ENCODE assay signal across 13 mouse cellular contexts in the genomic region with DNA sequence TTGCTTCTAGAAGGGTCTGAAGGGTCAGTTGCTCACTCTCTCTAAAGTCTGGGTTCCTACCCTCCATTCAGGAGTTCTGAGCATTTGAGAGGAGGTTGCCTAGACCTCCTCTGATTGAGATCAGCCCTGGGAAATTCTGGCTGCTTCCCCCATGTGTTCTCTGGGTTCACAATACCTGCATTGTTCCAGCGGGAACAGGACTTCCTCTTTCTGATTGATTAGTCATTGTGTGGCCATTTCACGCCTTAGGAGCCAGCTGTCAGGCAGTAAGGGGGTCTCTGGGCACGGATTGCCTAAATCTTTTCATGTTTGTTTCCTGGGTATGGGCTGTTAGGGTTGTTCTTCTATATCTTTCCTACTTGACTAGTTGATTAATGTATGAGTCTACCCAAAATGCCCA. TPM values are rescaled to one million over a fixed set of nuclear protein-coding genes. Genes with fewer than 3 reads are reported as not detected.
A peak's percentile ranks its signal among the peaks of the same experiment; 100 is the strongest.
DNase-seq lines count a peak whose midpoint lies in the region; ATAC-seq and TF ChIP-seq lines count a peak whose summit lies in the region.
"Had no signal": no experiment of that assay in that cellular context is flagged by ENCODE, and none has a peak within 500 bp of the region (broad histone marks: within the 10 kb centered on the region; RNA-seq: fewer than 3 reads in every experiment).

No protein-coding gene starts in this region.

- 0% methylated on average over 3 of the region's 3 CpGs for WGBS in forebrain, embryonic 16.5 days
- 1% methylated on average over 3 of the region's 3 CpGs for WGBS in forebrain, embryonic 15.5 days
- WGBS in midbrain, embryonic 10.5 days = 10% methylated on average over 3 of the region's 3 CpGs
- WGBS in midbrain, embryonic 15.5 days = 6% methylated on average over 3 of the region's 3 CpGs
- 15% methylated on average over 3 of the region's 3 CpGs for WGBS in hindbrain, postnatal 0 days

- no peaks in the 10 kb centered on the region; the same call in 1 of the 2 replicates for H3K9me3 ChIP-seq in forebrain, embryonic 16.5 days (ENCODE audit: control insufficient read depth, low read length)
- H3K9me3 ChIP-seq in forebrain, embryonic 15.5 days = no peaks in the 10 kb centered on the region
- H3K9me3 ChIP-seq in midbrain, embryonic 10.5 days (replicated peaks) = no peaks in the 10 kb centered on the region
- H3K9me3 ChIP-seq in midbrain, embryonic 15.5 days = no peaks in the 10 kb centered on the region
- H3K9me3 ChIP-seq in hindbrain, postnatal 0 days (ENCODE audit: low read length) = no peaks in the 10 kb centered on the region

- ATAC-seq in forebrain, embryonic 16.5 days = peak; percentile 55; the same call in 1 of the 2 replicates
- ATAC-seq in forebrain, embryonic 15.5 days (replicated peaks) = no peak
- no peak for ATAC-seq in midbrain, embryonic 15.5 days (replicated peaks)
- ATAC-seq in hindbrain, postnatal 0 days = peak; percentile 58; the same call in 1 of the 2 replicates

- H3K4me2 ChIP-seq in forebrain, embryonic 16.5 days (ENCODE audit: low read length) = no peak overlapping the region
- no peak overlapping the region for H3K4me2 ChIP-seq in forebrain, embryonic 15.5 days (replicated peaks)
- no peak overlapping the region for H3K4me2 ChIP-seq in midbrain, embryonic 15.5 days
- no peak overlapping the region for H3K4me2 ChIP-seq in hindbrain, postnatal 0 days (ENCODE audit: low read depth, low read length)
- H3K4me2 ChIP-seq: heart, embryonic 12.5 days had no signal

- DNase-seq in midbrain, embryonic 10.5 days (ENCODE audit: low spot score) = peak; percentile 55
- DNase-seq in hindbrain, postnatal 0 days (ENCODE audit: low spot score) = peak; percentile 35
- peak; percentile 87 for DNase-seq in retina, postnatal 1 day
- no peak for DNase-seq in c-Kit-positive CD71-positive TER-119-positive erythroid progenitor cells, embryonic 14.5 days (ENCODE audit: low spot score)
- no peak for DNase-seq in right cerebral cortex, postnatal 14 days
- DNase-seq: adrenal gland, postnatal 25 days had no signal

- peaks cover 16% of the 10 kb centered on the region for H3K4me1 ChIP-seq in forebrain, embryonic 16.5 days (replicated peaks; ENCODE audit: control insufficient read depth, insufficient read depth, low read length)
- peaks cover 19% of the 10 kb centered on the region for H3K4me1 ChIP-seq in forebrain, embryonic 15.5 days
- peaks cover 34% of the 10 kb centered on the region for H3K4me1 ChIP-seq in midbrain, embryonic 10.5 days
- H3K4me1 ChIP-seq in midbrain, embryonic 15.5 days = no peaks in the 10 kb centered on the region; the same call in 1 of the 2 replicates
- H3K4me1 ChIP-seq in hindbrain, postnatal 0 days (ENCODE audit: insufficient read depth, low read length) = peaks cover 5% of the 10 kb centered on the region; the same call in 1 of the 2 replicates

- H3K4me3 ChIP-seq in forebrain, embryonic 16.5 days (replicated peaks; ENCODE audit: low read length) = no peak overlapping the region
- H3K4me3 ChIP-seq in forebrain, embryonic 15.5 days = no peak overlapping the region
- H3K4me3 ChIP-seq in midbrain, embryonic 10.5 days = no peak overlapping the region
- H3K4me3 ChIP-seq in midbrain, embryonic 15.5 days = no peak overlapping the region
- no peak overlapping the region for H3K4me3 ChIP-seq in hindbrain, postnatal 0 days (ENCODE audit: low read length)
- H3K4me3 ChIP-seq: heart, embryonic 12.5 days had no signal

- no peak overlapping the region for H3K27ac ChIP-seq in forebrain, embryonic 16.5 days (ENCODE audit: low read length)
- H3K27ac ChIP-seq in forebrain, embryonic 15.5 days (replicated peaks) = no peak overlapping the region
- peak overlapping the region; percentile 34; the same call in 1 of the 2 replicates for H3K27ac ChIP-seq in midbrain, embryonic 10.5 days (replicated peaks)
- no peak overlapping the region for H3K27ac ChIP-seq in midbrain, embryonic 15.5 days
- H3K27ac ChIP-seq in hindbrain, postnatal 0 days = no peak overlapping the region

- H3K27me3 ChIP-seq in forebrain, embryonic 16.5 days (replicated peaks; ENCODE audit: control insufficient read depth, insufficient read depth, low read length) = no peaks in the 10 kb centered on the region
- no peaks in the 10 kb centered on the region for H3K27me3 ChIP-seq in forebrain, embryonic 15.5 days
- peaks cover 7% of the 10 kb centered on the region; the same call in 1 of the 2 replicates for H3K27me3 ChIP-seq in midbrain, embryonic 10.5 days (ENCODE audit: low read depth, poor library complexity, severe bottlenecking)
- H3K27me3 ChIP-seq in midbrain, embryonic 15.5 days (replicated peaks) = no peaks in the 10 kb centered on the region
- H3K27me3 ChIP-seq in hindbrain, postnatal 0 days (ENCODE audit: insufficient read depth, low read length) = no peaks in the 10 kb centered on the region
- H3K27me3 ChIP-seq: heart, embryonic 12.5 days had no signal

- no peaks in the 10 kb centered on the region for H3K36me3 ChIP-seq in forebrain, embryonic 16.5 days (ENCODE audit: control insufficient read depth, insufficient read depth)
- no peaks in the 10 kb centered on the region for H3K36me3 ChIP-seq in forebrain, embryonic 15.5 days
- no peaks in the 10 kb centered on the region for H3K36me3 ChIP-seq in midbrain, embryonic 10.5 days
- H3K36me3 ChIP-seq in midbrain, embryonic 15.5 days (replicated peaks) = no peaks in the 10 kb centered on the region
- no peaks in the 10 kb centered on the region for H3K36me3 ChIP-seq in hindbrain, postnatal 0 days (ENCODE audit: insufficient read depth, low read length)
- H3K36me3 ChIP-seq: heart, embryonic 12.5 days had no signal

- no peak overlapping the region for H3K9ac ChIP-seq in forebrain, embryonic 16.5 days (replicated peaks; ENCODE audit: low read depth, low read length)
- no peak overlapping the region for H3K9ac ChIP-seq in forebrain, embryonic 15.5 days (replicated peaks)
- no peak overlapping the region for H3K9ac ChIP-seq in midbrain, embryonic 15.5 days
- H3K9ac ChIP-seq in hindbrain, postnatal 0 days (replicated peaks; ENCODE audit: low read length) = no peak overlapping the region
- H3K9ac ChIP-seq: heart, embryonic 12.5 days had no signal

- no peak for TF ChIP-seq CTCF in hindbrain, postnatal 0 days (IDR thresholded peaks at IDR 0.05; ENCODE audit: low read depth)

RNA-seq across cellular contexts. Expression of a gene that starts 32.8 kb away (rescaled TPM):
- polyA plus RNA-seq in forebrain, embryonic 16.5 days (2015; fragmentation: Nextera tagmentation; extraction: Ambion mirVana) = 0.36 TPM in 1 of 2 replicates, not detected in the other
- not detected in 2 replicates for polyA plus RNA-seq in forebrain, embryonic 15.5 days (2015; fragmentation: Nextera tagmentation; extraction: Ambion mirVana)
- polyA plus RNA-seq in midbrain, embryonic 10.5 days (2016; fragmentation: Nextera tagmentation; extraction: Ambion mirVana) = not detected in 2 replicates
- polyA plus RNA-seq in midbrain, embryonic 15.5 days (2015; fragmentation: Nextera tagmentation; extraction: Ambion mirVana) = not detected in 2 replicates
- not detected in 2 replicates for total RNA-seq in hindbrain, postnatal 0 days (2014; rRNA removed)
- polyA plus RNA-seq in hindbrain, postnatal 0 days (2015; fragmentation: Nextera tagmentation; extraction: Ambion mirVana) = 0.26 and 0.35 TPM in 2 replicates
- total RNA-seq: adrenal gland, postnatal 25 days; left cerebral cortex, postnatal 36 days; megakaryocyte progenitor cell, adult 5-6 weeks had no signal
- polyA plus RNA-seq: forebrain, embryonic 11.5 days; heart, embryonic 12.5 days had no signal

Comparison
In these comparisons a context has a peak if more than half of its experiments do, and no peak if none do; other contexts are left out.
1. ATAC-seq: peak in forebrain, embryonic 16.5 days (single experiment) and hindbrain, postnatal 0 days (single experiment); none in forebrain, embryonic 15.5 days (single experiment) and midbrain, embryonic 15.5 days (single experiment).
2. DNase-seq: peak in midbrain, embryonic 10.5 days (single experiment), hindbrain, postnatal 0 days (single experiment) and retina, postnatal 1 day (single experiment); none in c-Kit-positive CD71-positive TER-119-positive erythroid progenitor cells, embryonic 14.5 days (single experiment) and right cerebral cortex, postnatal 14 days (single experiment).